Mouse (Mus musculus): Measurements from ENCODE around the gene Bach1. TPM values are rescaled to one million over a fixed set of nuclear protein-coding genes. Genes with fewer than 3 reads are reported as not detected.
A peak's percentile ranks its signal among the peaks of the same experiment; 100 is the strongest.

Gene Bach1
- total RNA-seq (2021): 10 to 100 TPM; 10.9 to 12.6 TPM
- long read RNA-seq, experiment 1, full-length matches to known transcripts: 1 of 2 reads
- long read RNA-seq, experiment 1, partial matches to known transcripts: 0 of 2 reads
- long read RNA-seq, experiment 1, other reads (novel, unspliced or antisense): 1 of 2 reads
- long read RNA-seq, experiment 2, partial matches to known transcripts: 0 of 1 reads
- long read RNA-seq, experiment 2, other reads (novel, unspliced or antisense): 1 of 1 reads

DNA sequence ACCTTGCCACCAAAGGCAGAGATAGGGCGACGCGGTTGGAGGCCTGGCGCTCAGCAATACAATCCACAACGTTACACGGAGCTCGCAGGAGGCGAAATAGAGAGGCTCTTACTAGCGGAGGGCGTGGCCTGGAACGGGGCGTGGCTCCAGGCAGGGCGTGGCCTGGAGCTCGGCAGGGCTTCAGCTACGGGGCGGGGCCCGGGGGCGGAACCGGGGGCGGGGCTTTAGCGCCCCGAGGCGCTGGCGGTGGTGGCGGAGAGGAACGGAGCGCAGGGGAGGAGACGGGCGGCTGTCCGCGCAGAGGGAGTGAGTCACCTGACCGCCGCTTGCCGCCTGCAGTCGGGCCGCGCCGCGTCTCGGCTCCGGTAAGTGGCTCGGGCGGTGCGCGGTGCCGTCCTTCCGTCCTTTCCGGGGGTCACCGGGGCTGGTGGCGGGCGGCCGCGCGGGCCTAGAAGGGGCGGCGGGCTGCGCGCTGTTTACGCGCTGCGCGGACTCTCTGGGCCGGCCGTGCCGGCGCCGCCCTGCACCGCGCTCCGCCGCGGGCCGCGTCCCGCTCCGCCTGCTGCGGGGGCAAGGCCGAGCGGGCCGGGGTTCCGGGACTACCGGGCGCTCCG, at the start of gene Bach1:
TSS of gene Bach1 (plus strand) at position 254 of the 614 bp plus-strand sequence.
- peak; percentile 87 to 91 for DNase-seq (ENCODE audit: low spot score in 2 of 2)

DNA sequence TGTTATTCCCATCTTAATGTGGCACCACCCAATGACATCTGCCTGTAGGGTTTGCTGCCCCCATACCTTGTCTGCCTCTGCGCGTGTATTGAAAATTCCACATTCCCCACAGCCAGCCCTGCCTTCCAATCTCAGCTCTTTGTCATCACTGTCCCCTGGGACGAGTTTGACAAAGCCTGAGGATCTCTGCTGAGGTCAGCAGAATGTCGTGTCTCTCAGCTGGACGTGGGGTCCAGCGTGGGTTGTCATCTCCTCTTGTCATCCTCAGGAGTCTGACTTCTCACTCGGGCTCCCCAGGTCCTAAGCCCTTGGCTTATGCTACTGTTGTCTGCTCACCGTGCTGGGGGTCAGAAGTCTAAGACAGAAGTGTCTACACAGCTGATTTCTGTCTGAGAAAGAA, 46.4 kb upstream of the Bach1 start:
- DNase-seq (ENCODE audit: low spot score in 2 of 2): no peak

DNA sequence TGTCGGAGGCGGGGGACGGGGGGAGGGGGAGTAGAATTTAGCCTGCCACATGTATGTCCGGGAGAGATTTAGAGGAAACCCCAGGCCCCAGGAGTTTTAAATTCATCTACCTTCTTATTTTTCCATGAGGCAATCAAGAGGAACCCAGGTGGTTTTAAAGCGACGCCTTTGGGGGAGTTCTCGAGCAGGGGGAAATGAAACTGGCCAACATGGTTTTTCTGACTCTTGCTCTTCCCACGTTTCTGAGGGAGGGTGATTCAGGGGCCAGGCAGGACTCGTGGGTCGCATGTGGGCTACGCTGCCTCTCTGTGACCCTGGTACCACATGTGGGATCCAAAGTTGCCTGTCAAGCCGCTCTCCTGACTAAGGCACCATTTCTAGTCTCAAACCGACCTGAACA, 45.8 kb upstream of the Bach1 start:
- no peak for DNase-seq (ENCODE audit: low spot score in 2 of 2)

DNA sequence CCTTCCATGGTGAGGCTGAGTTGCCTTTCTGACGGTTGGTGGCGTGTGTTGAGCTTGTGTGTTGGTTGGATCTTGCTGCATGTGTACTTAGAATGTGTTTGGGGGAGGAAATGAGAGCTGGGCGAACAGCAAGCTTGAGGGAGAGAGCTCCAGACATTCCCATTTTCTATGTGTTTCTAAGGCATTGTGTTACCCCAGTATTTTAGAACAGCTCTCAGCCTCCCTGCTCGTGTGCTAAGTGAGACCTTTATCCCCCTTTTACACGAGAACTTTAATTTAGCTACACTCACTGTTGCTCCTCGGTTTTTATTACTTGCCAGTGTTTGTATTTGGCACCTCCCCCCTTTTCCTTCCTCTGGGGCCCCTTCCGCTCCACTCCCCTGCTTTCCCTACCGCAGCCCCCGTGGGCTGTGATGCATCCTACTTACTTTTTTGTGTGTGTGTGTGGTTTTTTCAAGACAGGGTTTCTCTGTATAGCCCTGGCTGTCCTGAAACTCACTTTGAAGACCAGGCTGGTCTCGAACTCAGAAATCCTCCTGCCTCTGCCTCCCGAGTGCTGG, 44.6 kb upstream of the Bach1 start:
- DNase-seq (ENCODE audit: low spot score in 2 of 2): no peak

DNA sequence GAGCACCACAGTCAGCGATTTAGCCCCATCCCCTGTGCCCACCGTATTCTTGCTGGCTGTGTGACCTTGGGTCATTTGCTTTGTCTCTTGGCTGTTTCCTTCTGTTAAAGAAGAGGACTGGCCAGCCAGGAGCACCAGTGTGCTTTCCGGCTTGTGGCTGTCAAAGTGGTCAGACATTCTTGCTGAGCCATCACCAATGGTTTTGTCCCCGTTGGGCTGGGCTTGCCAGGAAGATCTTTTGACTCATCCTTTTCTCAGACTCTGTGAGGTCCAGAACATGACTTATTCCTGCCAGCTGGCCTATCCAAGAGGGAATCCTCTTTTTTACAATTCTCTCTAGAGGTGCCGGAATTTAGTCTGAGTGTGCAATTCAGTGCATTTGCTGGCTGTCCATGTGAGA, 43.7 kb upstream of the Bach1 start:
- DNase-seq (ENCODE audit: low spot score in 2 of 2): no peak

DNA sequence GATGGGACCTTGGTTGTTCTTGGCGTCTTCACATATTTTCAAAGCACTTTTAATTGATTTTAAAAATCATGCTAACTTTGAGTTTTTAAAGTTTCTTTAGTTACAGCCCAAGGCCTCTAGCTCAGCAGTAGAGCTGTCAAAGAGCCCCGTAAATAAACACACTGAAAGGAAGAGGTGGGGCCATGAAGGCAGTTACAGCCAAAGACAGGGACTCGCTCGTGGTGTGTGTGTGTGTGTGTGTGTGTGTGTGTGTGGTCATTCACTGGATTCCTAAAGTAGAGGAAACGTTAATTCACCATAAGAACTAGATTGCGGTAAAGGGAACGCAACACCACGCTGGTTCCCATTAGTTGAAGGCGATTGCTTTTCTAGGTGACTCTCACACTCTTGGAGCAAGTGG, 43.2 kb upstream of the Bach1 start:
- no peak for DNase-seq (ENCODE audit: low spot score in 2 of 2)

DNA sequence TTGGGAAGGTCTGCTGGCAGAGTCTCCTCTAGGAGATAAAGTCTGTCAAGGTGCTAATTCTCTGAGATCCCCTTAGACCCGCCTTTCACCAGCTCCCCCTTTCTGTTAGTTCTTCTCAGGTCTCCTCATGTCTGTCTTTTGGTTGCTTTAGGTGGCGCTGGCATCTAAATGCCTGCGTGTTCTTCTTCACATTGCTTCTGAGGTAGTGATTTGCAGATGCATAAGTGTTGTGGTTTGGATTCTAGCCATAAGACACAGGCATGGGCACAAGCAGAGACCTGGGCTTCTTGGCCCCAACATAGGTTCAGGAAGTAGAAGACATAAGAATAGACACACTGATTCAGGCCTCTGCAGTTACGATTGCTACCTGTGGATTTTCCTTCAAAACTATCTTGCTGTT, 42.0 kb upstream of the Bach1 start:
- no peak for DNase-seq (ENCODE audit: low spot score in 2 of 2)

DNA sequence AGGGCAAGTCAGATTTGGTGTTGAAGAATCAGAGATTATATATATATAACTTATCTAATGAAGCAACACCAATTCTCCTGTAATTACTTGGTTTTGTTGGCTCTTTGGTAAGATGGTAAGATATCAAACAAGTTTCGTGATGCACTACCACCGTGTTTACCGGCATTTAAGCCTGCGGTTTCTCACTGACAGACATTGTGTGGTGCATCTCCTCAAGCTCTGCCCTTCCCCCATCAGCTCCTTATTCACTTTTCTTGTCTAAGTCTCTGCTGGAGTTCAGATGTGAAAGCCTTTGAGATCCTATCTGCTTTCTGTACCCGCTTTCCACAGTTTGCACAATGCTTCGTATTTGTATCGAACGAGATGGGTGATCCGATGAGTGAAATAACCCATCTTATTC, 41.5 kb upstream of the Bach1 start:
- DNase-seq (ENCODE audit: low spot score in 2 of 2): no peak

DNA sequence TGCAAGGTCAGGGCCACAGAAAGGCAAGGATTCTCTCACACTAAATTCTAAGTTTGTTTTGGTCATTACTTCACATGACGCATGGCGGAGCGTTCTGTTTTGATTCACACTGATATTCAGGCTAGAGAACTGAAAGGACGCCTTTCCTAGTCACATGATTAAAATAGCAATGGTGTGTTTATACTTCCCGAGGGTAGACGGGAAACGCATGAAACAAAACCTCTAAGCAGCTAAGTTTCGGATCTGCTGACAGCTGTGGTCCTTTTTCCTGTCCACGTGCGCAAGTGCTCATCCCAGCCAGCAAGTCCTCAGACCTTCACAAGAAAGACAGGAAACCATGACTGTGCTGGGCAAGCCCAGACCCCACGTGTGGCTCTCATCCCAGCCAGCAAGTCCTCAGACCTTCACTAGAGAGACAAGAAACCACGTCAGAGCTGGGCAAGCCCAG, 37.7 kb upstream of the Bach1 start:
- no peak for DNase-seq (ENCODE audit: low spot score in 2 of 2)

DNA sequence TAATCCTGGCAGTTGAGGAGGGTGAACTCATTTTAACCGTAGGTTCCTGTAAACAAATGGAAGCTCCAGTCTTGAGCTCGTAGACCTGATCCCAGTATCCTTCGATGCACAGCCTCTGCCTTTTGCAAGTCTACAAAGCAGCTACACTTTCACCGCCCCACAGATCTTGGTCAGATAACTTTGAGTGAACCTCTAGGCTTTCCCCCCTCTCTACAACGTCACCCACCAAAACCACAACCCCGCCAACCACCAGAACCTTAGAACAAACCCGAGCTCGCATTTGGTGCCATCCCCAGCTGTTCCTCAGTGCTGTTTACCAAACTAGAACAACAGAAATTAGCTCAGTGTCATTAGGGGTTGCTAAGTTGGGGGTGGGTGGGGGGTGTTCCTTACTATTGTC, 37.1 kb upstream of the Bach1 start:
- no peak for DNase-seq (ENCODE audit: low spot score in 2 of 2)

DNA sequence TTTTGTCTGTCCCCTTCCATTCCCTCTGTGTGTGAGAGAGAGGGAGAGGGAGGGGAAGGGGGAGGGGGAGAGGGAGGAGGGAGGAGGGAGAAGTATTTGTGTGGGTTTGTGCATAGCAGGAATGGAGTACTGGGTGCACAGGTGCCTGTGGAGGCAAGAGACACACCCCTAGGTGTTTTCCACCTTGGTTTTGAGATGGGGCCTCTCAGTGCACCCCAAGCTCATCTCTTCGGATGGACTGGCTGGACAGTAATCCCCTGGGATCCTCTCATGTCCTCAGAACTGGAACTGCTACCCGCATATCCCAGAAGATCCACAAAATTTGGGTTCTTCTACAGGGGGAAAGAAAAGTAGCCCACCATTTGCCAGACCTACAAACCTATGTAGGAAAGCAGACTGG, 36.2 kb upstream of the Bach1 start:
- DNase-seq (ENCODE audit: low spot score in 2 of 2): no peak

DNA sequence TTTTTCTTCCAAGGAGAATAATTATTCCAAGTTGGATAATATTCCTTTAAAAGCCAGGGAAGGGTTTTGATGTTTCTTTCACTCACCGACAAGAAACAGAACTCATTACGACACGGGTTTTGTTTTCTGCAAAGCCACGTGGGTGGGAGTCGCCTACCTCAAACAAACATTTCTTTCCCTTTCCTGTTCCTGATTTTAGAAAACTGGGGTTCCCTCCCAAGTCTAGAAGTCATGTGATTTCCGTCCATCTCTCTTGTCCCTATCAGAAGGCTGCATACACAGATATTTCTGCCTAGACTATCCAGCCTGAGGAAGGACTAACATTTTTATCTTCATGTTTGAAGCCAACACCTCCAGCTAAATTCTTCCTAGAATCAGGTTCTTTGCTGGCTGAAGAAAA, 34.9 kb upstream of the Bach1 start:
- no peak for DNase-seq (ENCODE audit: low spot score in 2 of 2)

DNA sequence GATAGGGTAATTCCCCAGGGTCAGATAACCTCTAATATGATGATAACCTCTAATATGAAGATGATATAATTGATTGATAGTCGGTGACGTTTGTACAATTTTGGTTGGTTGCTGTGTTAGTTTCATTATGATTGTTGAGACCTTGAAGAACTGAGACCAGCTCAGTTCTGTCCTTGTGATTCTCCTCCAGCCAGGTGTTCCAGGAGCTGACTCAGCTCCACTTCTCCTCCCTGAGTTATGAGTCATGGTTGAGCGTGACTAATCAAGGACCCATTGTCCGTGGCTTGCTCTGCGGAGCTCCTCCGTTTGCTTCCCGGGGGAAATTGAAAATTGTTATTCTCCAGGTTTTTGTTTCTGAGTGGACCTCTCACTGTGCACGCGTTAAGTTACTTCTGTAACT, 33.5 kb upstream of the Bach1 start:
- no peak for DNase-seq (ENCODE audit: low spot score in 2 of 2)

DNA sequence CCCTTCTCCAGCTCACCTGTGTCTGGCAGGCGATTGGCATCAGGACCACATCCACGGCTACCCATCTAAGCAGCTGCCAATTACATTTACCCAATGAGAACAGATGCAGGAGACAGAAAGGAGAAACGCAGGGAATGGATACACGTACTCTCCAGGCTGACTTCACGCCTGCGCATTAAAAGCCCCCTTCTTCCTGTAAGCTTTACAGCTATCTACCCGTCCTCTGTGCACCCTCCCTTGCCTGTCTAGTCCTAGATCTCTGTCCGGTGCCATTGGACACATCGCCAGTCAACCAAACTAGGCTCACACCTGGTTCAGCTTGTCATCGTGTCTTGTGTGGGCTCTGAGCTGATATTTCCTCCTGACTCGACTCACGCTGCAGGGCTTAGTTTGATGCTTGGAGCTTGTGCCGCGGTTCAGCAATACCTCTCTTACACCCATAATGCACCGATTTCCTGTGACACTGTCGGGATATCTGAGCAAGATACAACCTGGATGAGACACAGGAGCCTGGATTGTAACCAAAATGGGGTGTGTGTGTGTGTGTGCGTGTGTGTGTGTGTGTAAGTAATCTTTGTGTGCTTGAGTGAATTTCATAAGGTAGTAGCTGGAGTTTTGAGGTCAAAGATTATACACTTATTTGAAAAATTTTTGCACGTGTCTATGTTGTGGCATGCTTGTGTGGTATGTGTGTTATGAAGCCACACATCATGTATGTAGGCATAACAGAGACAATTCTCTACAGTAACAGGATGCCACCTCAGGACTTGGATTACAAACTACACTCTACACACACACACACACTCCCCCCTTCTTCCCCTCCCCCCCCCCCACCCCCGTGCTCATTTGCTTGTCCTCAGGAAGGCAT, 32.8 kb upstream of the Bach1 start:
- no peak for DNase-seq (ENCODE audit: low spot score in 2 of 2)

DNA sequence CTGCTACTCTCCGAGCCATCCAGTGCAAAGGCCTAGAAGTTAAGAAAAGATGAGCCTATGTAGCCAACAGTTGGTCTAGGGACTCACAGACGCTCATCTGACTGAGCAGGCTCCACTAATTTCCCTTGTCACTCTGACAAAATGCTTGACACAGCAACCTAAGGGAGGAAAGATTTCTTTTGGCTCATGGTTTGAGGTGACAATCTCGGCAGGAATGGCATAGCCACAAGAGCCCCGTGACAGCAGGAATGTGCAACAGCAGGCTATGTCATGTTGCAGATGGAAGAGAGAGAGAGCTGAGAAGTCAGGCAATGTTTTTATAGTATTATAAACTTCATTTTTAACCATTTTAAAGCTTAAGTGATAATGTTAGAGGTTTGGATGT, 32.1 kb upstream of the Bach1 start:
- DNase-seq (ENCODE audit: low spot score in 2 of 2): no peak

DNA sequence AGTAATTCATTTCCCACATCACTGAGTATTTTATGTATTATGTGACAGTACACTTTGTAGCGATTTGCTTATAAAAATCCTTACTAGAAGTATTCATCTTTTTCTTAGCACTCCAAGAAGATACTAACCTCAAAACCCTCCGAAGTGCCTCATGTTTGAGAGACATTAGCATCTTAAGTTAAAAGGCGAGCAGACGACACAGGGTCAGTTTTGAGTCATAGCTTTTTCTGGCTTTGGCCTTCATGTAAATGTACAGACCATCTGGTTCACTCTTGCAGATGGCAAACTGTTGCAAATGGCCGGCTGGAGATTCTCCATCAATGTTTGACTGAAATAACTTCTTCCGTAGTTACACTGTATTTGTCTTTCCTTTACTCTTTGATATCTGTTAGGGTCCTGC, 30.7 kb upstream of the Bach1 start:
- no peak for DNase-seq (ENCODE audit: low spot score in 2 of 2)

DNA sequence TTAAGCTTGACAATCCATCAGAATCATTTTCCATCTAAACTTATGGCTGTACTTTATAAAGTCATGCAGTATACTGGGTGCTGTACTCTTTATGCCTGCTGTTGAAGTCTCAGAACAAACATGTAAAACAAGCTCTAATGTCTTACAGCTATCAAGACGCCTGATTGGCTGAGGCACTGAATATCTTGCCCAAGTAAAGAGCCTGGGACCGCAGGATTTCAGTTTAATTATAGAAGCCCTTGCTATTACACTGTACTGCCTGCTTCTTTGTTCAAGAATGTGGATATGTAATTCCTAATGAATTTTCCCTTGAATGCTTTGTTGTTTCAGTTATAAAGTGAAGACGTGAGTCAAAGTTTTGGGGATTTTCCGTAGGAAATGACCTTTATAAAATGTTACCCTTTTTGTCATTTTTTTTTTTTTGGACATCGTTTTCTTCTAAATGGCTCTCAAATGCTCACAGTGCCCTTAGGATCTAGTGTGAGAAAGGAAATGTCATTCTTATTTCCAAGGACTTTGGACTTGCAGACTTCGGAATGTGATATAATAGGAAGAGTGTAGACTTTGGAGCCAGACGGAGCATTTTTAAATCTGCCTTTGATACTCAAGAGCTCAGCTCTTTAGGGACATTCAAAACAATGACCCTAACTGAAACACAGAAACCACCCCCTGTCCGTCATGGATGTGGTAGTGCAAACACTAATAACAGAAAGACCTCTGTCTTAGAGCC, 28.5 kb upstream of the Bach1 start:
- no peak for DNase-seq (ENCODE audit: low spot score in 2 of 2)

DNA sequence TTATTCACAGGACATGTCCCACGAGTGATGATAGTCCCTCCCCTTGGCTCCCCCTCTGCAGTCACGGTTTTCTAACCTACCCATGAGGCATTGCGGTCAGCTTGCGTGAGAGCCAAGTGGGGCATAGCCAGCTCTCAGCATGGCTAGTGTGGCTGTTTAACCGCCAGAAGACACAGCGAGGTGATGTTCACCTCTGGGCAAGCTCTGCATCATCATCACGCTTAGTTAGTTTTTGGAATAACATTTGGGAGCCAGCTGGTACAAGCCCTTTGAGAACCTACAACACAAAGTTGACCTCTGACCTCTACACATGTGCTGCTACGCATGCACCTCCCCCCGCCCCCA, 28.0 kb upstream of the Bach1 start:
- no peak for DNase-seq (ENCODE audit: low spot score in 2 of 2)

DNA sequence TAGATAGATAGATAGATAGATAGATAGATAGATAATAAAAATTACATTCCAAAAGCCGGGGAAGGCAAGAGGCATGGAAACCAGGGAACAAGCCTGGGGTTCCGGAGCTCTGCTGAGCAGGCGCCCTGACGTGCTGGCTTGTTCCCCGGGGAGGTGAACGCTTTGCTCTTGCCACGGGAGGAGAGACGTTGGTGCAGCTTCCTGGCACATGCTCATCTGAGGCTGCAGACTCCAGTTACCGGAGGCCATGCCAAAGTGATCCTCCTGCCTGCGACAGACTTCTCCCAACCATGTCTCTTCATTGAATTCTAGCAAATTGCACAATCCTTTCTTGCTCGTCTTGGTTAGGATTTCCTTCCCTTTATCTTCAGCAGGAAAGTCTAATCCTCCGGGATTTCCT, 27.4 kb upstream of the Bach1 start:
- no peak for DNase-seq (ENCODE audit: low spot score in 2 of 2)

DNA sequence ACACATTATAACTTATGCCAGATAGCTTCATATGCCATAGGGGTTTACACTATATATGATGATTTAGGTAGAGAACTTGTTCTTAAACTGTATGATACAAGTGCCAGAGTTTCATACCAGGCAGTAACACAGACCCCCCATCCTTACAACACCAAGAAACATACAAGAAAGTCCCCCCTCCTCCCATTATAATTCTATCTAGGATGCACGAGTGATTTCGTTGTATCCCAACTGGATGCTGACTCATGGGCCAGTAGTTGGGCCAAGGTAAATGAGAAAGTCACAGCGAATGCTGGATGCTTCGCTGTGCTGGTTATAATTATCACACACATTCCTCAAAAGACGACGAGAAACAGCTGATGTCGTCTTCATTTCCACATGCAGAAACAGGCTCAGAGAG, 25.6 kb upstream of the Bach1 start:
- DNase-seq (ENCODE audit: low spot score in 2 of 2): no peak

DNA sequence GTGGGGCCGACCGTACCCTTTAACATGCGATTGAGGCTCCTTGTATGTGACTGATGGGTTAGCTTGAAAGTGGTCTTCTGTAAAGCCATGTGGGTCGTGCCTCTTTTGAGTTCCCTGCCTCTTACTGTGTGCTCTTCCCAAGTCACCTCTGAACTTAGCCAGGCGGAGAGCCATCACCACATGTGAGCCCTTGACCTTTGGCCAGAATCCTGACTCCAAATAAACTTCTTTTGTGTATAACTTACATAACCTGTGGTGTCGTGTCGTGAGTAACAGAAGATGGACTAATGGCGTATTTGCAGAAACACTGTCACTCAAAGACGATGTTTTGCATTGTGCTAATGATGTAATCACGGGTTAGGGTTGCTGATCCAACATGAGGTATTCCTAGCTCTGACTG, 22.6 kb upstream of the Bach1 start:
- no peak for DNase-seq (ENCODE audit: low spot score in 2 of 2)

DNA sequence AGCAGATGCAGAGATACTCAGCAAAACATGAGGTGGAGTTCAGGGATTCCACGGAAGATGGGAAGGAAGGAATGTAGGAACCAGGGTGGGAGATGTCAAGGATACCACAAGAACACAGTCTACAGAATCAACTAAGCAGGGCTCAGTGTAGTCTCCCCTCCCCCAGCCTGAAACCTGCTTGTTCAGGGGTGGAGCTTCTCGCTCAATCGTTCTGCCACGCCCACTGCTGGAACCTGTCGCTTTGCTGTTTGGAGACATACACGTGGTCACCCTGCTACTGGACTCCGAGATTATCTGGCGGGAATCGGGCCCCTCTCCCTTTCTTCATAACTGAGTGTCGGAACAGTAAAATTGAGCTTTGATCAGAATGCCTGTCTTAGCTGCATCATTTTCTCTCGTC, 20.1 kb upstream of the Bach1 start:
- no peak for DNase-seq (ENCODE audit: low spot score in 2 of 2)
